Mouse (Mus musculus) G1E (cell line): ENCODE results near the gene Pcsk7.

Experiments
- CTCF ChIP-seq: IDR thresholded peaks from 2 replicates; pipeline ENCODE4 v1.5.1; 2012; ENCODE audit warnings: low read depth, low read length, inconsistent platforms, mixed read lengths
- GATA1 ChIP-seq: IDR thresholded peaks from 2 replicates; pipeline ENCODE4 v1.6.1; 2012; ENCODE audit warnings: borderline replicate concordance, low read length, inconsistent platforms, mixed read lengths
- TAL1 ChIP-seq: conservative IDR thresholded peaks from 2 replicates; pipeline ENCODE4 v1.6.1; 2012; ENCODE audit warnings: low read depth, low read length, inconsistent platforms, mixed read lengths

DNA sequence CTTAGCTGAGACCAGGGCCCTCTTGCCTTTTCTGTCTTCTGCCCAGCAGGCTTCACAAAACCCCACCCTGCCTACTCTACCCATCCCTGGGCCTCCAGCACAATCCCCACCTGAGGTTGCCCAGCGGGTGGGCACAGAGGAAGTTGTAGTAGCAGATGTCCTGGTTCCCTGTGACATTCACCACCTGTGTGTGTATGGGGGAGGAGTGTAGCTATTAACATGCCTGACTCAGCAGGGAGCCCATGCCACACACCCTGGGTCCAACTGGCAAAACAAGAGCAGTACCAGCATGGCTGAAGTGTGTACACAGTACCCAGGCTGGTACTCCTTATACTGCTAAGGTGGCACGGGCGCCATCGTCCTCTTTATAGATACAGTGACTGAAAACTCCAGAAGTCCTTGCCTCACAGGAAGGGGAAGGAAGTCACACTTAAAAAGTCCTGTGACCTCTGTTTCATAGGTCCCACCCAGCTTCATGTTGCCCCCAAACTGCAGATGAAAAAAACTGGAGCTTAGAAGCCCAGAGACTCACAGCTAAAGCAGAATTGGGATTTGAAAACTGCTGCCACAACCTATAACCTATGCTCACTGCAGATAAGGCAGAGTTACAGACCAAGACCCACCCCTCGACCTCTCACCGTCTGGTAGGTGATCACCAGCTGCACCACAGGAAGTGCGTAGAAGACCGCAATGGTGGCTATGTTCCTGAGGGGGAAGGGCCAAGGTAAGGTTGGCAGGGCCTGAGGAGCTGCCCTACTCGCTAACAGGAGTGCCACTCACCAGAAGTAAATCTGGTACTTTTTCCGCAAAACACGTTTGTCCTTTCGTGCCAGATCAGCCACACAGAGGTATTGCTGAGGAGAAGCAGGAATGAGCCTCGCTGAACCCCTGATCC is 38.5 kb downstream of the Pcsk7 start:
- TF ChIP-seq CTCF: no peak
- no peak for TF ChIP-seq GATA1
- TF ChIP-seq TAL1: no peak
